Mouse (Mus musculus) thymus, postnatal 36 days (tissue): ENCODE results near the gene Chmp3.

ENCODE experiments used
- DNase-seq, 2 experiments: peaks; one replicate each; pipeline ENCODE4 v3.0.0; 2022; ENCODE audit warnings: mixed read lengths in 2 of 2

Chmp3 gene

GRCm38 (mm10) chr6:71543686-71544499 lies at the start of gene Chmp3:
TSS of gene Chmp3 (plus strand) at chr6:71543797.
- DNase-seq: peak; percentile 94 to 97

- DNase-seq: peak in 1 of 2 experiments; percentile 55
These were observed 49.1 kb upstream of the Chmp3 start for GRCm38 (mm10) chr6:71494341-71495020.

GRCm38 (mm10) chr6:71500575-71500974 lies 43.0 kb upstream of the Chmp3 start:
- no peak for DNase-seq

- no peak for DNase-seq
These were observed 40.6 kb upstream of the Chmp3 start for GRCm38 (mm10) chr6:71503001-71503400.

DNA sequence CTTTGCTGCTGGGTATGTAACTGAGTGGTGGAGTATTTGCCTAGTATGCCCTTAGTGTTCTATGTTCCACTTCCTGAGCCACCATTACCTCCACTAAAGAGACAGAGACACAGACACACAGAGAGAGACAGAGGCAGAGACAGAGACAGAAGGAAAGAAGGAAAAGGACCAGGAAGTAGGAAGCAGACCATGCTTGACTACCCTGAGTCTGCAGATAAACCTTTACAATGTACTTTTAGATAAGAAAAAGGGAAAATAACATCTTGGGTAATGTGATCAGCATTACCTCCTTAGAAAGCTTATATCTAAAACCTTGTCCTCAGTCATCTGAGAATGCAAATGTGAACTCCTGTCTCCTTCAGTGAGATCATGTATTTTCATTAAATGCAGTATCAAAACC lies 39.9 kb upstream of the Chmp3 start:
- DNase-seq: no peak

- DNase-seq: no peak
These were observed 39.5 kb upstream of the Chmp3 start for GRCm38 (mm10) chr6:71504091-71504490.

- no peak for DNase-seq
These were observed 37.9 kb upstream of the Chmp3 start for GRCm38 (mm10) chr6:71505671-71506070.

- DNase-seq: no peak
These were observed 24.1 kb upstream of the Chmp3 start for GRCm38 (mm10) chr6:71519476-71519875.

- DNase-seq: no peak
These were observed 18.0 kb upstream of the Chmp3 start for GRCm38 (mm10) chr6:71525556-71525955.

DNA sequence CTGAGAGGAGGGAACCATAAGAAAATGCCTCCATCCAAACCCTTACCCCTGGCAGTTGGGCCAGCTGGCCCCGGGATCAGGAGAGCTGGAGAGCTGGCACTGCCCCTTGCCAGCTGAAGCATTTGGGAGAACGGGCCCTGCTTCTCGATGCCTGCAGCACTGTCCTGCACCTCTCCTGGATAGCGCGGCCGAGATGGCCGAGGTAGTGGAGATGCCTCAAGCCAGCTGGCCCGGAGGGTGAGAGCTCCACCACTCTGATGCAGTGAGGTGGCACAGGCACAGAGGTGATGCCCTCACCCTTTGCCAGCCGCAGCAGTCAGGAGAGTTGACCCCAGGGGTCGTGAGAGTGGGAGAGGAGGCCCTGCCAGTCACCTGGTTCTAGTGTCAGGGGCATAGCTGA lies 16.5 kb upstream of the Chmp3 start:
- no peak for DNase-seq

- DNase-seq: no peak
These were observed 15.8 kb upstream of the Chmp3 start for GRCm38 (mm10) chr6:71527826-71528225.

- no peak for DNase-seq
These were observed 13.4 kb upstream of the Chmp3 start for GRCm38 (mm10) chr6:71530176-71530575.

- no peak for DNase-seq
These were observed 6.3 kb upstream of the Chmp3 start for GRCm38 (mm10) chr6:71537286-71537685.

DNA sequence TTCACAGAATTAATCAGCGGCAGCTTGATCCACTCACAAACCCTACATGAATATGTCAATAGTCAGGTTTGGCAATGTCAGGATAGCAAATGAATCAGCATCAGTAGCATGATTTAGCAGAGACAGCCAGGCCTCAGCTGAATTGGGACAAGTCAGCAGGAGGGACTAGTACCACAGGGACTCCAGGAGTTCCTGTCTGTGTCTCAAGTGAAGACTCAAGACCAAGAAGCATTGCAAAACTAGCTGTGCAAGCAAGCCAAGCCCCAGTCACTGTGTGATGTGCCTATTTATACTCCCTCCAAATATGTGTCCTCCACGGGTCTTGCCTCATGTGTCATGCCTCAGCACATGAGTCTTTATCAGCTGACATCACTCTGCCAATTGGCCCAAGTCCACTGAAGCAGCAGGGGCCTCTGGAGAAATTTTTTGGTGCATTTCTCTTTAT lies 11.9 kb downstream of the Chmp3 start:
- DNase-seq: no peak

GRCm38 (mm10) chr6:71556826-71557225 lies 13.2 kb downstream of the Chmp3 start:
- no peak for DNase-seq

DNA sequence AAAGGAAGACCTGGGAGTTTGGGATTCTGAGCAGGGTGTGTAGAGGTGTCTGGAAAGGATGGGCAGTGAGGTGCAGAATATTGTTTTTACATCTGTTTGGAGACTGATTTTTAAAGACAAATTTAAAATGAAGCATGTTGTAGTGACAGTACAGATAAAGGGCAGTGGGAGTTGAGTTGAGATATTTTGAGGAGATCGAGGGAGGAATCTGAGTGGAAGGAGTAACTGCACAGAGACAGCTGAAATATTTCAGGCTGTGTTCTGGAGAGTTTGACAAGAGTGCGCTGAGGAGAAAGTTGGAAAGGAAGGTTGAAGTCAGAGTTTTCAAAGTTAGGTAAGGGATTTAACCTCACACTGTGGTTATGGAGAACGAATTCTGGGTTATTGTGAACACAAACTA lies 25.0 kb downstream of the Chmp3 start:
- no peak for DNase-seq

DNA sequence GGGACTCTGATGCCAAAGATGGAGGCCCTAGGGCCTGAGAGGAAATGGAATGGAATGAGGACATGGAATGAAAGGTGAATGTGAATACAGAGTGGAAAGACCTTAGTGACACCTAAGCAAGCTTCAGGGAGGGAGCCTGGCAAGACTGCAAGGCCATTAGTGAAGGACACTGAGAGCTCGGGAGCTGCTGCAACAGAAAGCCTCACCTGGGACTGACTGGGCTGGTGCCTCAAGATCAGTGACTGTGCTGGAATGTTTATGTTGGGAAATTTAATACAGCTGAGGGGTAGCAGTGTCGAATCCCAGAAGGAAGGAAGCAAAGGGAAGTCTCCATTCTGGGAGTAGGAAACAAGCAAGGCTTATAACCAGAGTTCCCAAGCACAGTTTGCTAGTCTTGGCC lies 25.4 kb downstream of the Chmp3 start:
- DNase-seq: no peak

DNA sequence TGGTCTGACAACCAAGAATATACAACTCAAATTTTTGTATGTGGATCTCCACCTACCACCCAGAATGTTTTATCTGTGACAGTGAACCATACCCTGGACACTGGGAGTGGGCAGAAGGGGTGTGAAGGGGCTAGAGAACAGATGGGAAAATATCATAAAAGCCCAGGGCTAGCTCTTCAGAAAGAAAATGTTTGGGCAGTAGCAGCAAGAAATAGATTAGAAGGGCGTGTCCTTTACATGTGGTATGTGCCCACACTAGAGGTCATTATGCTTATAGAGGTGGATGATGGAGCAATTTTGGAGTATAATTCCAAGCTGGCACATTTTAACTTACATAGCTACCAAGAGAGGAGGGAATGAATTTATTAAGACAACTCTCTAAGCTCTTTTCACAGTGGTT lies 31.8 kb downstream of the Chmp3 start:
- DNase-seq: no peak

DNA sequence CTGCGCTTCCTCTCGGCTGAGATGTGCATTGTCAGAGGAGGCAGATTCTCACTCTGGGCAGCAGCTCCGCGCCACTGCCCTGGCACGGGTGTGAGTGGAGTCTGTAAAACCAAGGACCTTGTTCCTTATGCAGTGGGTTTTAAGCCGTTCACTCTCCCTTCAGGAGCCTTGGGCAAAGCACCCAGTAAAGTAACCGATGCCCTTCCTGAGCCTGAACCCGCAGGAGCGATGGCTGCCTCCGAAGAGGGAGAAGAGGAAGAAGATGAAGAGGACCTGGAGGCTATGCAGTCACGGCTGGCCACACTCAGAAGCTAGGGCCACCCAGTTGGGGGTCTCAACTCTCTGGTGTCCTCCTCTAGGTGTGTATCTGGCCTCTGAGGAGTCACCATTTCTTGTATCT lies 35.9 kb downstream of the Chmp3 start:
- no peak for DNase-seq

- no peak for DNase-seq
These were observed 39.6 kb downstream of the Chmp3 start for GRCm38 (mm10) chr6:71583198-71583597.

- no peak for DNase-seq
These were observed 45.8 kb downstream of the Chmp3 start for GRCm38 (mm10) chr6:71589401-71589800.

GRCm38 (mm10) chr6:71590154-71590553 lies 46.6 kb downstream of the Chmp3 start:
- DNase-seq: no peak

- no peak for DNase-seq
These were observed 64.2 kb downstream of the Chmp3 start for GRCm38 (mm10) chr6:71607756-71608155.

GRCm38 (mm10) chr6:71608994-71609393 lies 65.4 kb downstream of the Chmp3 start:
- no peak for DNase-seq
